Mouse (Mus musculus) liver, adult 2 months (tissue): ENCODE measurements around the gene Eif2s1. TPM values are rescaled to one million over a fixed set of nuclear protein-coding genes. Genes with fewer than 3 reads are reported as not detected.

ENCODE experiments used
- DNase-seq: peaks from one replicate; pipeline ENCODE4 v3.0.0-alpha.2; 2011; ENCODE audit warnings: low read depth, low spot score; ENCODE audit errors: extremely low read depth
- H3K27ac ChIP-seq: fragments of 200-500 bp; replicated peaks from 2 replicates; pipeline ENCODE4 v1.5.1; 2012; ENCODE audit warnings: low read depth, mild to moderate bottlenecking, control low read depth, inconsistent platforms, low read length; ENCODE audit not compliant: insufficient read depth
- H3K27me3 ChIP-seq: fragments of 200-500 bp; 2 replicates; pipeline ENCODE4 v1.6.1; 2012; ENCODE audit warnings: mild to moderate bottlenecking, moderate library complexity, low read length, inconsistent platforms; ENCODE audit not compliant: control insufficient read depth, insufficient read depth
- H3K36me3 ChIP-seq: fragments of 200-500 bp; 2 replicates; pipeline ENCODE4 v1.6.1; 2012; ENCODE audit warnings: low read length, inconsistent platforms; ENCODE audit not compliant: control insufficient read depth, insufficient read depth
- H3K4me1 ChIP-seq: fragments of 200-500 bp; 2 replicates; pipeline ENCODE4 v1.6.1; 2011; ENCODE audit warnings: low read length; ENCODE audit not compliant: control insufficient read depth, insufficient read depth
- H3K4me3 ChIP-seq: fragments of 200-500 bp; 2 replicates; pipeline ENCODE4 v1.5.1; 2011; ENCODE audit warnings: low read depth, mild to moderate bottlenecking, control low read depth, low read length, moderate library complexity; ENCODE audit not compliant: insufficient read depth
- H3K79me2 ChIP-seq: fragments of 200-500 bp; 2 replicates; pipeline ENCODE4 v1.6.1; 2012; ENCODE audit warnings: inconsistent platforms, mild to moderate bottlenecking, low read length, moderate library complexity; ENCODE audit not compliant: control insufficient read depth, insufficient read depth
- H3K9ac ChIP-seq: fragments of 200-500 bp; 2 replicates; pipeline ENCODE4 v1.6.1; 2012; ENCODE audit warnings: low read depth, mild to moderate bottlenecking, control low read depth, inconsistent platforms, low read length
- CTCF ChIP-seq: fragments of 200-500 bp; IDR thresholded peaks from 2 replicates; pipeline ENCODE4 v1.5.1; 2011; ENCODE audit warnings: low read depth, low read length, control low read depth
- POLR2A ChIP-seq: fragments of 200-500 bp; IDR thresholded peaks from 2 replicates; pipeline ENCODE4 v1.6.1; 2011; ENCODE audit warnings: low read length, control low read depth; ENCODE audit not compliant: insufficient read depth; ENCODE audit errors: extremely low read depth
- WGBS: fragments of 180-500 bp; shearing (Covaris S2); methylation state at CpG from one replicate; pipeline ENCODE4 v1.1.7; 2018; 5-methylcytosine and 5-hydroxymethylcytosine counted together
- polyA plus RNA-seq: library from polyadenylated mRNA; depleted of rRNA; stranded (reverse); fragments of >200 nt; gene quantifications from 2 replicates; pipeline ENCODE4 v1.2.3, GENCODE M21; 2012
- total RNA-seq: library from RNA; depleted of rRNA; stranded (reverse); fragments of >200 nt; gene quantifications from 2 replicates; pipeline ENCODE4 v1.2.3, GENCODE M21; 2014

The Eif2s1 gene
- total and polyA plus RNA-seq, 2 experiments, result 8.3 to 38.8 TPM

GRCm38 (mm10) chr12:78891149-78891548 is 29.5 kb downstream of the Eif2s1 start:
- no peak for DNase-seq
- WGBS, result 89% methylated on average over 2 of the region's 2 CpGs
- Histone ChIP-seq H3K27ac (no peak overlapping the region), H3K4me3 (no peak overlapping the region), H3K79me2 (no peaks in the 10 kb centered on the region), H3K4me1 (peaks cover 3% of the 10 kb centered on the region; the same call in 1 of the 2 replicates), H3K27me3 (no peaks in the 10 kb centered on the region), H3K36me3 (peaks cover 14% of the 10 kb centered on the region), H3K9ac (no peak overlapping the region)
- no peak for TF ChIP-seq POLR2A
- TF ChIP-seq CTCF, result no peak

- no peak overlapping the region for H3K4me3 ChIP-seq
- H3K27ac ChIP-seq, result no peak overlapping the region
- 94% methylated on average over 1 of the region's 1 CpGs for whole genome bisulfite sequencing
- no peaks in the 10 kb centered on the region for H3K4me1 ChIP-seq
- DNase-seq, result no peak
- no peaks in the 10 kb centered on the region for H3K36me3 ChIP-seq
- TF ChIP-seq POLR2A, result no peak
- no peak for TF ChIP-seq CTCF
- H3K27me3 ChIP-seq, result no peaks in the 10 kb centered on the region
- no peak overlapping the region for H3K9ac ChIP-seq
- no peaks in the 10 kb centered on the region for H3K79me2 ChIP-seq
Observed at GRCm38 (mm10) chr12:78897861-78898260, 36.2 kb downstream of the Eif2s1 start.

- H3K4me1 ChIP-seq, result 0 out of 2 replicates have a peak, but pooled peaks cover under 1% of the 10 kb centered on the region
- WGBS, result 88% methylated on average over 5 of the region's 5 CpGs
- no peak overlapping the region for H3K4me3 ChIP-seq
Observed at GRCm38 (mm10) chr12:78901467-78901866, 39.8 kb downstream of the Eif2s1 start.

GRCm38 (mm10) chr12:78903313-78903712 is 41.7 kb downstream of the Eif2s1 start:
- 0 out of 2 replicates have a peak, but pooled peaks cover 2% of the 10 kb centered on the region for H3K4me1 ChIP-seq
- TF ChIP-seq POLR2A (no peak), CTCF (no peak)

More at GRCm38 (mm10) chr12:78901467-78901866, 39.8 kb downstream of the Eif2s1 start:
- Histone ChIP-seq H3K79me2 (no peaks in the 10 kb centered on the region), H3K36me3 (no peaks in the 10 kb centered on the region), H3K27me3 (no peaks in the 10 kb centered on the region), H3K27ac (no peak overlapping the region), H3K9ac (no peak overlapping the region)
- DNase-seq, result no peak
- TF ChIP-seq POLR2A (no peak), CTCF (no peak)

GRCm38 (mm10) chr12:78904499-78904898 is 42.9 kb downstream of the Eif2s1 start:
- DNase-seq, result no peak
- no peak for TF ChIP-seq POLR2A
- TF ChIP-seq CTCF, result no peak
- Histone ChIP-seq H3K9ac (no peak overlapping the region), H3K4me1 (0 out of 2 replicates have a peak, but pooled peaks cover 2% of the 10 kb centered on the region), H3K27ac (no peak overlapping the region), H3K27me3 (peaks cover 4% of the 10 kb centered on the region; the same call in 1 of the 2 replicates), H3K36me3 (no peaks in the 10 kb centered on the region), H3K79me2 (no peaks in the 10 kb centered on the region), H3K4me3 (no peak overlapping the region)
- 88% methylated on average over 6 of the region's 7 CpGs for WGBS

More at GRCm38 (mm10) chr12:78903313-78903712, 41.7 kb downstream of the Eif2s1 start:
- H3K36me3 ChIP-seq, result no peaks in the 10 kb centered on the region
- 88% methylated on average over 4 of the region's 4 CpGs for WGBS
- H3K79me2 ChIP-seq, result no peaks in the 10 kb centered on the region
- H3K27me3 ChIP-seq, result no peaks in the 10 kb centered on the region
- DNase-seq, result no peak
- H3K27ac ChIP-seq, result no peak overlapping the region
- no peak overlapping the region for H3K4me3 ChIP-seq
- H3K9ac ChIP-seq, result no peak overlapping the region

- peak within 1 kb of the TSS; percentile 56 for H3K4me3 ChIP-seq
- DNase-seq, result peak; percentile 54
- no peak within 1 kb of the TSS for H3K27ac ChIP-seq
- no peaks in the 10 kb centered on the region for H3K36me3 ChIP-seq
- no peaks in the 10 kb centered on the region for H3K79me2 ChIP-seq
- TF ChIP-seq POLR2A, result no peak
- TF ChIP-seq CTCF, result 0 out of 2 replicates have a peak, but pooled peaks have one; percentile 14
- peaks cover 5% of the 10 kb centered on the region; the same call in 1 of the 2 replicates for H3K27me3 ChIP-seq
- H3K9ac ChIP-seq, result peak within 1 kb of the TSS; percentile 52
- H3K4me1 ChIP-seq, result 0 out of 2 replicates have a peak, but pooled peaks cover 2% of the 10 kb centered on the region
- 2% methylated on average over 38 of the region's 38 CpGs for WGBS
Observed at GRCm38 (mm10) chr12:78906707-78907162, 45.1 kb downstream of the Eif2s1 start, which contains the start of gene Plek2. Gene Plek2 (minus strand): TSS chr12:78906964.
